Mouse (Mus musculus) embryonic fibroblast, embryonic 13.5 days (primary cell): ENCODE data around the gene Minar1.

Experiments used
- CTCF ChIP-seq: IDR thresholded peaks from 2 replicates; pipeline ENCODE4 v1.5.1; 2011; ENCODE audit warnings: mild to moderate bottlenecking, control low read depth, low read length, moderate library complexity, borderline replicate concordance; ENCODE audit not compliant: insufficient read depth
- POLR2A ChIP-seq: IDR thresholded peaks from 2 replicates; pipeline ENCODE4 v1.6.1; 2011; ENCODE audit warnings: low read depth, mild to moderate bottlenecking, control low read depth, low read length, moderate library complexity

DNA sequence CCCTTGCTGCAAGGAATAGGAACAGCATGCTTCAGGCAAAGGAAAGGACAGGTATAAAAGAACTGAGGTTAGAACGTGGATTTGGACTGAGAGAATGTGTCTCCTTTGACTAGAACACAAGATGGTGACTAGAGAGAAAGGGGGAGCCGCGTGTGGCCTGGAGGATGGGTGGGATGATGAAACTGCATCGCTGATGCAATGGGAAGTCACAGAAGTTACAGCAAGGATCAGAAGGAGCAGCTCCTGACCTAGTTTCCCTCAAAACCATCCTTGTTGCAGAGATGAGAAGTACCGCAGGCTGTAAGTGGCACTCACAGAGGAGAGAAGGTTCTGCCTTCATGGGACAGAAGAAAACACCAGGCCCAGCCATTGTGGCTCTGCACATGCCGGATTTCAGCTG lies 28.0 kb upstream of the Minar1 start:
- TF ChIP-seq CTCF (no peak), POLR2A (no peak)
